Mouse (Mus musculus) urinary bladder, postnatal 4 days (tissue): ENCODE results near the gene Camta1.
"Not testable (repeated sequence)": the region's sequence is repeated elsewhere in the genome, so short reads cannot be mapped to it uniquely, and the experiment has no call there.

ENCODE experiments used
- DNase-seq, 2 experiments: peaks; one replicate each; pipeline ENCODE4 v3.0.0; 2021 to 2022; ENCODE audit warnings: low spot score in 2 of 2

Camta1 gene

GRCm38 (mm10) chr4:150896896-150897624 lies 964.6 kb downstream of the Camta1 start:
- no peak for DNase-seq

GRCm38 (mm10) chr4:150894718-150895501 lies 966.8 kb downstream of the Camta1 start:
- no peak for DNase-seq

- DNase-seq: no peak
Measured at GRCm38 (mm10) chr4:150891308-150891707, 970.4 kb downstream of the Camta1 start.

- no peak for DNase-seq
Measured at GRCm38 (mm10) chr4:150889955-150890315, 971.7 kb downstream of the Camta1 start.

- no peak for DNase-seq
Measured at GRCm38 (mm10) chr4:150889273-150889954, 972.3 kb downstream of the Camta1 start.

- no peak for DNase-seq
Measured at GRCm38 (mm10) chr4:150888492-150888891, 973.2 kb downstream of the Camta1 start.

GRCm38 (mm10) chr4:150887903-150888302 lies 973.8 kb downstream of the Camta1 start:
- DNase-seq: no peak

GRCm38 (mm10) chr4:150882632-150883031 lies 979.0 kb downstream of the Camta1 start:
- no peak for DNase-seq

GRCm38 (mm10) chr4:150880364-150880763 lies 981.3 kb downstream of the Camta1 start:
- DNase-seq: no peak

- no peak for DNase-seq
Measured at GRCm38 (mm10) chr4:150879631-150880030, 982.0 kb downstream of the Camta1 start.

GRCm38 (mm10) chr4:150875393-150875792 lies 986.3 kb downstream of the Camta1 start:
- DNase-seq: no peak

GRCm38 (mm10) chr4:150874416-150874815 lies 987.3 kb downstream of the Camta1 start:
- not testable (repeated sequence) for DNase-seq

- no peak for DNase-seq
Measured at GRCm38 (mm10) chr4:150872681-150873080, 989.0 kb downstream of the Camta1 start.

GRCm38 (mm10) chr4:150872139-150872651 lies 989.5 kb downstream of the Camta1 start:
- DNase-seq: no peak

GRCm38 (mm10) chr4:150871392-150872138 lies 990.1 kb downstream of the Camta1 start:
- DNase-seq: peak in 1 of 2 experiments; percentile 61

- DNase-seq: no peak
Measured at GRCm38 (mm10) chr4:150870963-150871391, 990.7 kb downstream of the Camta1 start.

- DNase-seq: no peak
Measured at GRCm38 (mm10) chr4:150869276-150870197, 992.1 kb downstream of the Camta1 start.

- DNase-seq: no peak
Measured at GRCm38 (mm10) chr4:150868859-150869258, 992.8 kb downstream of the Camta1 start.

- no peak for DNase-seq
Measured at GRCm38 (mm10) chr4:150868161-150868560, 993.5 kb downstream of the Camta1 start.
